Mouse (Mus musculus): Measurements from ENCODE around the gene Grn.

Grn gene

DNA sequence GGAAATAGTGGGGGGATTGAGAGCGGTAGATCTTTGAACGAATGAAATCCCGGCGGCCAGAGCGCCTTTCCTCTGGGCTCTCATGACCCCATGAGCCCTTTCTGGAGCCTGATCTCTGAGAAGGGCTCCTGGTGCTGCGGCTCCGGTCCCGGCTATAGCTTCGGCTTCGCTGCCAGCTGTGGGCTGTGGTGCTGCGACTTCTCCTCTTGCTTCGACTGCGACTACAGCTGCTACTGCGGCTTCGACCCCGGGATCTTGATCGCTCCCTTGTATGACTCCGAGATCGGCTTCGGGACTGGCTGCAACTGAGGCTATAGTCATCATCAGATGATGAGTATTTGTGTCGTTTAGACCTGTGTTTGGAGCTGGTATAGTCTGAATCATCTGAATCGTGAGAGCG lies 49.5 kb downstream of the Grn start:
- DNase-seq (ENCODE audit: low read depth, low spot score): no peak

DNA sequence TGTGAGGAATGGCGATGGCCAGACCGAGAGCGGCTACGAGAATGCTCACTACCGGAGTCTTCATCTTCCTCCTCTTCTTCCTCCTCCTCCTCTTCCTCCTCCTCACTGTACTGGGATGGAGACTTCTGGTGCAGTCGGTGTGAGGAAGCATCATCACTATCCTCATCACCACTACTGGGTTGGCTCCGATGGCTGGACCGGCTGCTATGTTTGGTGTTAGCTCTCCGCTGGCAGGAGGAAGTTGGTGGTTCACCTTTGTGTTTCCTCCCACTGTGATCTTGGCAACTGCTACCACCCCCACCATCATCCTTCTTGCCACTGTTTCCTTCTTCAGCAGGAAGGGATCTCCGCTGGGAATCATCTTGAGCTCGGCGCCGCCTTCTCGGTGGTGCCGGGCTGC lies 50.0 kb downstream of the Grn start:
- no peak for DNase-seq (ENCODE audit: low read depth, low spot score)

DNA sequence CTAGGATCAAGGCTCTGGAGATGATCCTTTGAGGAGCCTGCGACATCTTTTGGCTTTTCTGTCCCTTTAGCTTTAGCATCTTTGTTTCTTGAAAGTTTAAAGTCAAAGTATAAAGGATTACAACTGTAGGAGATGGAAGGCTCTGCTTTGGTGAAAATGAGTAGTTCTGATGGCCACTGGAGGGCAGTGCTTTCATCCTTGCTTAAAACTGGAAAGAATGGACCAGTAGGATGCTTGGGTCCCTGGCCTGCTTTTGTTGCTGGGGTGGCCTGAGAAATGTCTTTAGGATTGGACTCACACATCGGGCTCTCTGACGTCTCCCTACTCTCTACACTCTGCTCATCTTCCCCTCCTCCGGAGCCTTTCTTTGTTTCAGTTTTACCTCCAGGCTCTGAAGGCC lies 50.8 kb downstream of the Grn start:
- DNase-seq (ENCODE audit: low read depth, low spot score): no peak

DNA sequence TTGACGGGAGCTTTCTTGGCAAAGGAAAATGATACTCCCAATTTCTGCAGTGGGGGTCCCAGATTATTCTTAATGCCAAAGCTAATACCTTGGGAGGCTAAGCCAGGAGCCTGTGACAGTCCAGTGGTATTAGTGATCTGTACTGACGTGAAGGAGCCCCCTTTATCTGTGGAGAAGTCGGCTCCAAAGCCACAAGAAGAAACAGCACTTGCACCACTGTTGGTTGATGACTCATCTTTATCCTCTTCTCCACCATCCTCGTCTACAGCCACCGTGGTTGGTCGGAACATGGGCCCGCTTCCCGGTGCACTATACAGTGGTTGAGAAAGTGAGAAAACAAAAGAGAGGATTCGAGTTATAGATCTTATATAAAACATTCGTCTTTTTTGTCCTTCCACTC lies 51.7 kb downstream of the Grn start:
- DNase-seq (ENCODE audit: low read depth, low spot score): no peak

All from skeletal muscle tissue, adult 2 months (tissue).